Mouse (Mus musculus) forebrain, embryonic 12.5 days (tissue): ENCODE measurements around the gene 4930402F06Rik. TPM values are rescaled to one million over a fixed set of nuclear protein-coding genes. Genes with fewer than 3 reads are reported as not detected.

Source experiments
- ATAC-seq: fragments of 200-750 bp; cut with Nextera tagmentation; 2 replicates; pipeline ENCODE4 v1.8.0; 2017; ENCODE audit warnings: moderate TSS enrichment; ENCODE audit not compliant: low FRiP score
- H3K27ac ChIP-seq: fragments of 300-500 bp; sonication (generic); 2 replicates; pipeline ENCODE4 v1.5.1; 2016; ENCODE audit warnings: mild to moderate bottlenecking
- H3K27me3 ChIP-seq: fragments of 300-500 bp; sonication (generic); 2 replicates; pipeline ENCODE4 v1.6.1; 2016; ENCODE audit warnings: mild to moderate bottlenecking
- H3K36me3 ChIP-seq: fragments of 300-500 bp; sonication (generic); replicated peaks from 2 replicates; pipeline ENCODE4 v1.6.1; 2016; ENCODE audit warnings: mild to moderate bottlenecking
- H3K4me1 ChIP-seq: fragments of 300-500 bp; sonication (generic); 2 replicates; pipeline ENCODE4 v1.6.1; 2016
- H3K4me2 ChIP-seq: fragments of 300-500 bp; sonication (generic); 2 replicates; pipeline ENCODE4 v1.6.1; 2016; ENCODE audit warnings: mild to moderate bottlenecking, moderate library complexity
- H3K4me3 ChIP-seq: fragments of 300-500 bp; sonication (generic); replicated peaks from 2 replicates; pipeline ENCODE4 v1.5.1; 2016; ENCODE audit warnings: mild to moderate bottlenecking
- H3K9ac ChIP-seq: fragments of 300-500 bp; sonication (generic); 2 replicates; pipeline ENCODE4 v1.6.1; 2016; ENCODE audit warnings: mild to moderate bottlenecking
- H3K9me3 ChIP-seq: fragments of 300-500 bp; sonication (generic); 2 replicates; pipeline ENCODE4 v1.6.1; 2016
- WGBS: fragments of 180-500 bp; shearing (Covaris S2); methylation state at CpG from one replicate; pipeline ENCODE4 v1.1.7; 2016; 5-methylcytosine and 5-hydroxymethylcytosine counted together
- polyA plus RNA-seq: library from polyadenylated mRNA; unstranded; fragments of >200 nt; fragmentation: Nextera tagmentation; extraction: Ambion mirVana; gene quantifications from 2 replicates; pipeline ENCODE4 v1.2.1, GENCODE M21; 2016

Gene 4930402F06Rik
- polyA plus RNA-seq, 1 experiment from 2014 or later, result not detected

DNA sequence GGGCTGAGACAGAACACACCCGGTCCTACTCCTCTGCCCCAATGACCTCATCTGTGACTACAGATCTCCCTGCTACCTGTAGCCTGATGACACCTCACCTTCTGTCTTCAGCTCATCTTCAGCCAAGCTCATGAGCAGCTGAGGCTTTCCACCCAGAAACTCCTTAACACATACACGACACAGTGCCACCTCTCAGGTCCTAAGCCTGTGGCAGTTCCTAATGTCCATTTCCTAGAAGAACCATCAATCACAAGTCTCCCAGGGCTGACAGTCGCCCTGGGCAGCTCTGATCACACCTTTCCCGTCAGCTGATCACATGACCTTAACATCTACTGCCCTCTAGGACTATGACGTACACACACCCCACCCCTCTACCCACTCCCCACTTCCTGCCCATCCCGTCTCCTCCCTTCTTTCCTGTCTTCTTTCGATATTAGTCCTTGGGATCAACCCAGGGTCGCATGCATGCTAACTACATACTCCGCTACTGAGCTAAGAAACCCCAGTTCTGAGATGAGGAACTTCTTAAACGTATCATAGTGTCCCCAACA lies 14.7 kb upstream of the 4930402F06Rik start:
- H3K27ac ChIP-seq, result no peak overlapping the region
- 84% methylated on average over 10 of the region's 10 CpGs for WGBS
- H3K4me3 ChIP-seq, result no peak overlapping the region

DNA sequence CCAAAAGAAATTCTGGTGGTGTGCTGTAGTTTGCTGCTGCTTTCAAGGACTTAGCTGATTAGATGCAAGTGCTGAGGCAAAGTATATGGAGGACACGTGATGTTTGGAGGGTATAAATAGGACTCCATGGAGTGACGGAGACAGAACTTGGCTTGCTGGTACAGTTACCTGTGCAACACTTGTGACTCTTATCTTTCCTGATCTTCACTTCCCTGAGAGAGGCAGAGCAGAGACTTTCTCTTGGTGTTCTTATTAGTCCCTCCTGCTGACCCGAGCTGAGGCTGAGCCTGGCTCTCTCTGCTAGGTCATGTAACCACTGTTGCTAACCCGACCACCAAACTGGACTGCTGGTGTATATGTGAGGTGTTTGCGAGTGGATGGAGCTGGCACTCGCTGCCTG lies 12.5 kb upstream of the 4930402F06Rik start:
- Histone ChIP-seq H3K27ac (no peak overlapping the region), H3K9ac (no peak overlapping the region), H3K36me3 (no peaks in the 10 kb centered on the region), H3K27me3 (no peaks in the 10 kb centered on the region), H3K4me2 (no peak overlapping the region), H3K4me3 (no peak overlapping the region), H3K9me3 (no peaks in the 10 kb centered on the region), H3K4me1 (no peaks in the 10 kb centered on the region)
- WGBS, result 87% methylated on average over 6 of the region's 6 CpGs
- no peak for ATAC-seq

More for the DNA sequence above, 14.7 kb upstream of the 4930402F06Rik start:
- Histone ChIP-seq H3K4me1 (no peaks in the 10 kb centered on the region), H3K36me3 (no peaks in the 10 kb centered on the region), H3K4me2 (no peak overlapping the region), H3K9ac (no peak overlapping the region), H3K9me3 (no peaks in the 10 kb centered on the region), H3K27me3 (no peaks in the 10 kb centered on the region)
- no peak for ATAC-seq

GRCm38 (mm10) chr2:35408409-35409110 lies 11.6 kb upstream of the 4930402F06Rik start:
- Histone ChIP-seq H3K4me3 (no peak overlapping the region), H3K27ac (no peak overlapping the region), H3K4me2 (no peak overlapping the region), H3K4me1 (no peaks in the 10 kb centered on the region), H3K9me3 (no peaks in the 10 kb centered on the region), H3K9ac (no peak overlapping the region), H3K27me3 (no peaks in the 10 kb centered on the region), H3K36me3 (no peaks in the 10 kb centered on the region)
- 75% methylated on average over 5 of the region's 5 CpGs for WGBS
- ATAC-seq, result no peak

- H3K4me1 ChIP-seq, result no peaks in the 10 kb centered on the region
- no peaks in the 10 kb centered on the region for H3K27me3 ChIP-seq
- H3K9me3 ChIP-seq, result no peaks in the 10 kb centered on the region
- no peak for ATAC-seq
- 83% methylated on average over 7 of the region's 7 CpGs for WGBS
- no peak overlapping the region for H3K9ac ChIP-seq
- H3K27ac ChIP-seq, result no peak overlapping the region
- no peak overlapping the region for H3K4me2 ChIP-seq
- H3K36me3 ChIP-seq, result no peaks in the 10 kb centered on the region
- no peak overlapping the region for H3K4me3 ChIP-seq
Observed at GRCm38 (mm10) chr2:35407878-35408277, 10.9 kb upstream of the 4930402F06Rik start.

GRCm38 (mm10) chr2:35407266-35407665 lies 10.3 kb upstream of the 4930402F06Rik start:
- no peaks in the 10 kb centered on the region for H3K36me3 ChIP-seq
- 88% methylated on average over 6 of the region's 6 CpGs for WGBS
- H3K4me1 ChIP-seq, result no peaks in the 10 kb centered on the region
- H3K9ac ChIP-seq, result no peak overlapping the region
- no peaks in the 10 kb centered on the region for H3K27me3 ChIP-seq
- H3K9me3 ChIP-seq, result no peaks in the 10 kb centered on the region
- no peak overlapping the region for H3K4me3 ChIP-seq
- no peak for ATAC-seq
- H3K4me2 ChIP-seq, result no peak overlapping the region
- no peak overlapping the region for H3K27ac ChIP-seq

GRCm38 (mm10) chr2:35406611-35407010 lies 9.6 kb upstream of the 4930402F06Rik start:
- Histone ChIP-seq H3K4me3 (no peak overlapping the region), H3K27ac (no peak overlapping the region), H3K36me3 (no peaks in the 10 kb centered on the region), H3K4me1 (no peaks in the 10 kb centered on the region), H3K9me3 (no peaks in the 10 kb centered on the region), H3K27me3 (no peaks in the 10 kb centered on the region), H3K4me2 (no peak overlapping the region), H3K9ac (no peak overlapping the region)
- 76% methylated on average over 1 of the region's 1 CpGs for WGBS
- no peak for ATAC-seq

- no peak for ATAC-seq
- WGBS, result 93% methylated on average over 16 of the region's 16 CpGs
- Histone ChIP-seq H3K4me1 (no peaks in the 10 kb centered on the region), H3K9me3 (no peaks in the 10 kb centered on the region), H3K4me2 (no peak overlapping the region), H3K36me3 (no peaks in the 10 kb centered on the region), H3K4me3 (no peak overlapping the region), H3K9ac (no peak overlapping the region), H3K27ac (no peak overlapping the region), H3K27me3 (no peaks in the 10 kb centered on the region)
Observed at GRCm38 (mm10) chr2:35402391-35402790, 5.4 kb upstream of the 4930402F06Rik start.

DNA sequence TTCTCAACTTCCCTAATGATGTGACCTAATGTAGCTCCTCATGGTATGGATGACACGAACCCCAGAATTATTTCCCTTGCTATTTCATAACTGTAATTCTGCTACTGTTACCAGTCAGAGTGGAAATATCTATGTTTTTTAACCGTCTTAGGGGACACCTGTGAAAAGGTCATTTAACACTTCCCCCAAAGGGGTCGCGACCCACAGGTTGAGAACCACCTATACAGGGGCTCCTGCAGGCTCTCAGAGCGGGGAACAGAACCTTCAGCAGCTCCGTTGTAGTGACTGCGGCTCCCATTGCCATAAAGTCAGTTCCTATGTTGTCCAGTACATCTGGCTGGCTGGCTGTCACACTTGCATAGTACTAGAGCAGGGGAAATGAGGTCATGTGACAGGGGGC lies 3.8 kb upstream of the 4930402F06Rik start:
- Histone ChIP-seq H3K27me3 (no peaks in the 10 kb centered on the region), H3K36me3 (no peaks in the 10 kb centered on the region), H3K9ac (no peak overlapping the region), H3K4me1 (no peaks in the 10 kb centered on the region), H3K4me3 (no peak overlapping the region), H3K9me3 (no peaks in the 10 kb centered on the region), H3K27ac (no peak overlapping the region), H3K4me2 (no peak overlapping the region)
- ATAC-seq, result no peak
- 88% methylated on average over 7 of the region's 7 CpGs for WGBS

DNA sequence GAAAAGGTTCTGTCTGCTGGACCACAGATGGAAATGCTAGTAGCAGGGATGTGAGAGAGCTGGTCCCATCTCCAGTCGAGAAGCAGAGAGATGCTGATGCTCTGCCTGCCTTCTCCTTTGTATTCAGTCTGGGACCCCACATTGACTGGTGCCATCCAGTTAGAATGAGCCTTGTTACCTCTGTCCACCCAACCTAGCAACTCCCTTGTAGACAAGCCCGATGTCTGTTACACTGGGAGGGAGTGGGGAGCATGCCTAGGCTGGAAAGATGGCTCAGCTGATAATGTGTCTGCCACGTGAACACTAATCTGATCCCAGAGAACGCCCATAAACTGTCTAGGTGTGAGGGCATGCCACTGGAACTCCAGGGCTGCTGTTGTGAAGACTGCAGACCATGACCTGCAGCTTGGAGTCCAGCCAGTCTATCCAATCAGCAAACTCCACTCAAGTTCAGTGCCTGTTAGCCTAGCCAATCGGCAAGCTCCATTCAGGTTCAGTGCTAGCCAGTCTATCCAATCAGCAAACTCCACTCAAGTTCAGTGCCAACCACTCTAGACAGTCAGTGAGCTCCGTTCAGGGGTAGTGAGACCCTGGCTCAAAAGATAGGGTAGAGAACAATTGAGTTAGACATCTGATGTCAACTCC lies 1.3 kb upstream of the 4930402F06Rik start:
- ATAC-seq, result no peak
- H3K27me3 ChIP-seq, result no peaks in the 10 kb centered on the region

GRCm38 (mm10) chr2:35397590-35398173 lies 707 bp upstream of the 4930402F06Rik start:
- no peak overlapping the region for H3K4me3 ChIP-seq
- H3K27me3 ChIP-seq, result no peaks in the 10 kb centered on the region
- no peak overlapping the region for H3K9ac ChIP-seq
- H3K27ac ChIP-seq, result no peak overlapping the region
- no peaks in the 10 kb centered on the region for H3K4me1 ChIP-seq
- WGBS, result 54% methylated on average over 11 of the region's 11 CpGs
- no peak overlapping the region for H3K4me2 ChIP-seq
- no peak for ATAC-seq
- no peaks in the 10 kb centered on the region for H3K9me3 ChIP-seq
- H3K36me3 ChIP-seq, result no peaks in the 10 kb centered on the region

More for the DNA sequence above, 1.3 kb upstream of the 4930402F06Rik start:
- no peak overlapping the region for H3K4me3 ChIP-seq
- H3K9ac ChIP-seq, result no peak overlapping the region
- no peak overlapping the region for H3K27ac ChIP-seq
- no peak overlapping the region for H3K4me2 ChIP-seq
- H3K9me3 ChIP-seq, result no peaks in the 10 kb centered on the region
- H3K36me3 ChIP-seq, result no peaks in the 10 kb centered on the region
- WGBS, result 81% methylated on average over 6 of the region's 6 CpGs
- no peaks in the 10 kb centered on the region for H3K4me1 ChIP-seq

GRCm38 (mm10) chr2:35385441-35385871 lies 11.5 kb downstream of the 4930402F06Rik start:
- Histone ChIP-seq H3K4me2 (no peak overlapping the region), H3K4me3 (no peak overlapping the region), H3K9me3 (no peaks in the 10 kb centered on the region), H3K27me3 (no peaks in the 10 kb centered on the region), H3K9ac (no peak overlapping the region), H3K27ac (no peak overlapping the region), H3K4me1 (no peaks in the 10 kb centered on the region), H3K36me3 (no peaks in the 10 kb centered on the region)
- 90% methylated on average over 9 of the region's 9 CpGs for WGBS
- ATAC-seq, result no peak

- ATAC-seq, result no peak
- Histone ChIP-seq H3K9ac (no peak overlapping the region), H3K36me3 (no peaks in the 10 kb centered on the region), H3K27ac (no peak overlapping the region), H3K4me1 (no peaks in the 10 kb centered on the region), H3K4me3 (no peak overlapping the region), H3K9me3 (no peaks in the 10 kb centered on the region), H3K4me2 (no peak overlapping the region), H3K27me3 (no peaks in the 10 kb centered on the region)
- WGBS, result 79% methylated on average over 9 of the region's 9 CpGs
Observed at GRCm38 (mm10) chr2:35379306-35379705, 17.7 kb downstream of the 4930402F06Rik start.
